Mouse (Mus musculus) heart, adult 18-20 months (tissue): ENCODE results near the gene Fgf8. TPM values are rescaled to one million over a fixed set of nuclear protein-coding genes. Genes with fewer than 3 reads are reported as not detected.

ENCODE experiments used
- DNase-seq, 2 experiments: peaks; one replicate each; pipeline ENCODE4 v3.0.0; 2021 to 2022; ENCODE audit warnings: mixed read lengths in 1 of 2
- total RNA-seq, 2 experiments: library from RNA; stranded (reverse); gene quantifications; 2 replicates each; pipeline ENCODE4 v1.2.3; 2021

The Fgf8 gene
- total RNA-seq, 2 experiments from 2014 or later = not detected

DNA sequence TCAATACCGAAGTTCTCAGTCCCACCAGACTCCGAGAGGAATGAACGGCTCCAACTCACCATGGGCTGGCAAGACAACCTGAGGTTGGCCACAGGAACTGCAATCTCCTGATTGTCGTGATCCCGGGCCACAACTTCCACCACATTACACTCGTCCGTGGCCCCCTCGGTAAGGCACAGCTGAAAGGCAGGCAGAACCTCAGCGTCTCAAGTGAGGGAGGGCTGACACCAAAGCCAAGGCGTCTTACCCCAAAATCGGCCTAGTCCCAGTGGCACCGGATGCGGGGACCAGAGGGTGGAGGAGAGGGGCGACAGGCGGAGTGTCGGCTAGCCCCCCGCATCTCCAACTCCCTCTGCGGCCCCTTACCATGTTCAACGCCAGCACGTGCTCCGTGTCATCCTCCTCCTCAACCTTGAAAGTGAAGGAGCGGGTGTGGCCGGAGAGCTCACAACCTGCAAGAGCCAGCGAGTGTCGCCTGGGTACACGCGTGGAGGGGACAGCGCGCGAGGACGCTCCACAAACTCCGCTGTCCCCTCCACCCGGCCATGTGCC, 6.1 kb upstream of the Fgf8 start:
- peak in 1 of 2 experiments; percentile 30 for DNase-seq

DNA sequence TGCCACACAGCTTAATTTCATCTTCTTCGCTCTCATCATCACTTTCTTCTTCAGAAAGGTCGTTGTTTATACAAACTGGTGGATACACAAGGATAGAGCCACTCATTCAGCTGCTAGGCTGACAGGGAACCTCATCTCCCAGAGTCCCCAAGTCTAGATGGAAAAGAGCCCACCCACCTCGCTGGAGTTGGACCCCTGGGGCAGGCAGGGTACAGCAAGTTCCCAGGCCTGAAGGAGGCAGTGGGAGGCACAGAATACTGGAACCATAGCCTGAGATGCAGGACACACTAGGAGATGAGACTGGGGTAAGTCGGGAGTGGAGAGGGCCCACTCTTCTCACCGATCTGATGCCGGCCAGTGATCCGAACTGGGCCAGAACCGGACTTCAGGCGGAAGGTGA, 5.5 kb upstream of the Fgf8 start:
- DNase-seq = no peak

DNA sequence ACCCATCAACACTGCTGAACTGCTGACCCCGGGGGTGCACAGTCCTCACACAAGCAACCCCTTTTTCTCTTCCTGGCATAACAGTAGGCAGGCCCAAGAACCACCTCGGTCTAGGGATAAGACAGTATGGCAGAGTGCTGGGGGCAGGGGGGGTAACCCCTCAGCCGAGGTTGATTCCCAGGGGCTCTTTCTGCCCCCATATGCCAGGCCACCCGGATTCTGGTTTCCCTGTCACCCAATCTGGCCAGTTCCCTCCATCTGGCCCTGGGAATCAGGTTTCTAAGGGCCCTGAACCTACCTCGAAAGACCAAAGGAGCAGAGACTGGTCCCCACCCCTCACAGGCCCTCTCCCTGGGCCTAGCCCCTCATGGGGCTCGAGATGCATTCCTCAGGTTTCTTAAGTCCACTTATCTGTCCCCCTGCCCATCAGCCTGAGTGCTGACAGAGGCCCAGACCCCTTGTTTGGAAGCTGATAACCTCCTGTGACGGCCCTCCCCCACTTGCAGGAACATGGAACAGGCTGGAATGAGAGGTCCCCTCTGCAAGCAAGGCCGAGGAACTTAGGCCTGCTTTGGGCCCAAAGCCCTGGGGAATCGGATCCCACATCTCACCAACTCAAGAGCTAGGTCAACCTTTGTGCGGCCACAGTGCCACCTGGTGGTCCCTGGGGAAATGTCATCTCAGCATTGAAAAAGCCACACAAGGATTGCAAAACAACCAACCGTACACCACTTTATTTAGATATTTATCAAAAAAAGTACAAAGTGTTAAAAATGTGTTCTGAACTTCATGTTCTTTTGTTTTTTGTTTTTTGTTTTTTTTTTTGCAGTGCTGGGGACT, 4.5 kb upstream of the Fgf8 start:
- peak; percentile 78 to 92 for DNase-seq

DNA sequence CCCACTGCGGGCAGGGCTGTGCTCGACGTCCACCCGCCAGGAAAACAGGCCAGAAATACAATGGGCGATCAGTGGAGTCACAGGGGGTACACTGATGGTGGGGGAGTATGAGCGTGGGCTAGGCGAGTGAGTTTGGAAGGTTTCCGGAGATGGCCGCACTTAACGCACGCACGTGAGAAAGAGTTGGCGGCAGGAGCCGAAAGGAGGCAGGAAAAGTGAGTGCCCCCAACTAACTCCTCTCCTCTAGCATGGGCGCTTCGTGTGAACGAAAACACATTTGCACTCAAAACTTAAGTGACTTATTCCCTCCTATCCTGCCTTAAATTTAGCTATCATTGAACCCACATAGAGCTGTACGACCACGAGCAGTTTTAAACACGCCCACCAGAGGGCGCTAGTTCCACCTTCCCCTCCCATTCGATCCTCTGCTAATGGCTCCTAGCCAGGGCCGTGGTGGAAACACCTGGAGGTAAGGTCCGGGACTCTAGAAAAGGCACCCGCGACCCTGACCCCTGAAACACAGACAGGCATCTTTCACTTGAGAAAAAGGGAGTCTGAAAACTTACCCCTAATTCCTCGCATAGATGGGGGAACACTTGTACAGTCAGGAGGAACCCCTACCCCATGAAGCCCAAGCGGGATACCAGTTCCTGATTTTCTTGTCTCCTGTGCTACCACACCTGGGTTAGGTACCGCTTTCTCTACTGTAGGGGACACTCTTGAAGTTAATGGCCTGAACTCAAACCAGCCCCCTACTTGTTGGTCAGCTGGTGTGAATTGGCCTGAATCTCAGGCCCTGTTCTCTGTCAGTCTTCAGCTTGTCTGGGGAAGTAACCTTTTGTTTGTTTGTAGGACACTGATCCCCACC, 3.7 kb upstream of the Fgf8 start:
- DNase-seq = peak; percentile 81 to 89

DNA sequence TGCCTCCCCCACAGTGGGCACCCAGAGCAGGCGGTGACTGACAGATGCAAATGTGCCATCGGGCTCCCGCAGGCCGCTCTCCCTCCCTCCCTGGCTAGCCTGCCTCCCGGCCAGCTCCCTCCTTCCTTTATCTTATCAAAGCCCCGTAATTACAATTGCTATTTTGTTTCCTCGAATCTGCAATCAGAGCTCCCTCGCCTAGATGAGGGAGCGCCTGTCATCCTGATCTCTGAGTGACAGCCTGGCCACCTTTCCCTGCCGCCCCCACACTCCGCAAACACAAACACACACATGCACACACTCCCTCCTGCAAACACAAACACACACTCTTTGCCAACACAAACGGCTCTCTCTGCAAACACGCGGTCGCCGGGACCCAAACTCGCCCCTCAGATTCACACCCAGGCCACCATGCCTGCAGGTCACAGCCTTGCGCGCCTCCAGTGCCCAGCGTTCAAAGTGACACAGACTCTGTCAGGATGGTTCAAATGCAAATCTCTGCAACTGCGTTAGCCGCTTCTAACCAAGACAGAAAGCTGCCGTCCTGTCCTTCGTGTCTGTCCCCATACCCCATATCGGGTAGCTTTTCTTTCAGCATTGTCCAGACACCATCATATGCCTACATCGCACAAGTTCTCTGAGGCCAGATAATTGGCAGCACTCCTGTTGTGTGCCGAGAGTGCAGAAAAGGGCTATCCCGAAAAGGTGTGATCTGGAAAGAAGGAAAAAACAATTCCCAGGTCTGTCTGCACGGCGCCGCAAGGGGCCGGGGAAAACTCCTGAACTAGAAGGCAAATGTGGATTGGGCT, 2.8 kb upstream of the Fgf8 start:
- DNase-seq = no peak

DNA sequence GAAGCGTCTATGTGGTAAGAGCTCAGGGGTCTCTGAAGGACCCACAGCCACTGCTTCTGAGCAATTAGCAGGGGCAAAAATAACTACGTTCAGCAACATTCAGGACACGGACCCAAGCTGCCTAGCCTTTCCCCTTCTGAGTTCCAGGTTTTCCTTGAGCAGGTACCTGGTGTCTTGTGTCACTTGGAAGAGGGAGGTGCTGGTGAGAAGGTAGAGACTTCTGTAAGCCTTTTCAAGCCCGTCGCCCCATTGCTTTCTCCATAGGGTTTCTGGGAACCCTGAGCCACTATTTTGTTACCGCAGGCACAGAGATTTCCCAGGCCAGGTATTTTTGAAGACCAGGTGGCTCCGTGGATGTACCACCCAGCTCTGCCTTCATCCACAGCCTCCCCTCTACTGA, 904 bp upstream of the Fgf8 start:
- DNase-seq = no peak

DNA sequence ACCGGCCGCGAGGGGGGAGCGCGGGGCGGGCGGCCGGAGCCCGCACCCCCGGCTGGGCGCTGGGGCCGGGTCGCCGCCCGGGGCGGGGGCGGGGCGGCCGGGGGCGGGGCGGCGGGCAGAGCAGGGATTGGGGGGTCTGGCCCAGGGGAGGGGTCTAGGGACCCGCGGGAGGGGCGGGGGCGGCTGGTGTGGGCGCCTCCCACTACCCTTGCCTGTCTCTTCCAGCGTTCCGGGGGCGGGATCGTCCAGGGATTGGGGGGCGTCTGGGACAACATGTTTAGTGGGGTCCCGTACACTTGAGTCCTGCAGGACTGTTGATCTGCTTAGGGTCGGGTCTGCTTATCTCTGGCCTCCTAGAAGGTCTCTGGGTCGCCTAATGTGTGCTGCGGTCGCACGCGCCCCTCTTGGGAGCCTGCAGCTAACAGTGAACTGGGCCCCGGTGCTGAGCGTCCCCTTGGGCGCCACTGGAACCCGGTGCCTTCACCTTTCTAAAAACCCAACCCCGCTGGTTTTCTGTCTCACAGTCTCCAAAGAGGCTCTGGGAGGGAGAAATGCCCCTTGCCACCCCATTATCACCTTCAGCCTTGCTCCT, 365 bp upstream of the Fgf8 start:
- no peak for DNase-seq

DNA sequence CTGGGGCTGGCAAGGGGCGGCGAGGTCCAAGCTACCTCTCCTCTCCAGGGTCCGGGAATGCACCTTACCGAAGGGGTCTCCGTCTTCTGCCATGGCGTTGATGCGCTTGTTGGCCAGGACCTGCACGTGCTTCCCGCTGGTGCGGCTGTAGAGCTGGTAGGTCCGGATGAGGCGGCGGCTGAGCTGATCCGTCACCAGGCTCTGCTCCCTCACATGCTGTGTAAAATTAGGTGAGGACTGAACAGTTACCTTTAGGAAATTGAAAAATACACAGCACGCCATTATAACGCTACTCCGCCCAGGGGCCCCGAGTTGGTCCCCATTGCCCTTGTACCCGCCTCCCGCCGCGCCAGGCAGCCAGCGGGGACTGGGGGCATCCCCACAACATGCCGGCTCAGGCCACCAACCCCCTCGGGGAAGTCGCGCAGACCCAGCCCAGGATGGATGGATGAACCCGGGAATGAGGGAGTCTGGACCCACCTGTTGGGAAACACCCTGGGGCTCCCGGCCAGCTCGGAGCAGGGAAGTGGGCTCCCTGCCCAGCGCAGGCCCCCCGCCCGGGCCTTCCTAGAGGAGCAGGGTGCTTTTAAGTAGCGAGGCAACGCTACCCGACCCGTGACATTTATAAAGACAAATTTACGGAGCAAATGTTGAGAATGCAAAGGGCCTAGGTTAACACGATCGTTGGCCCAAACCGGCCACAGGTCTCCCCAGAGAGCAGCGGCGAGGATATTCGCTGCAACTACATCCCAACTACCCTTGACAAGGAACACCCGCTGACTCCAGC, 1.1 kb downstream of the Fgf8 start:
- no peak for DNase-seq

DNA sequence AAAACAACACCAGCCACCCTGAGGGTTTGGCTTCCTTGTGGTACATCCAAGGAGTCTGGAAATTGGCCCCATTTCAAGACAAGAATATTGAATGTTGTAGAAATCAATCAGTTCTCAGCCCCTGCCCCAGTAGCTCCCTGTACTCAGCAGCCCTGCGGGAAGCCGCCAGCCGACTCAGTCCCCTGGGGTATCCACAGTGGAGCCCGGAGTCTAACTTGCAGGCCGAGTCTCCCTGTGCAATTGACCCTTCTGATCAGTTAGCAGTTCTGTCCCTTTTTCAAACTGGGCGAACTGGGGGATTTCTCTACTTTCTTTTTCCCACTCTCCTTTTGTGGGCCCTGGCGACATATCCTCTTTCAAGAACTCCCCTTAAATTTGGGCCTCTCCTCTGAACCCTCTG, 1.9 kb downstream of the Fgf8 start:
- DNase-seq = no peak

DNA sequence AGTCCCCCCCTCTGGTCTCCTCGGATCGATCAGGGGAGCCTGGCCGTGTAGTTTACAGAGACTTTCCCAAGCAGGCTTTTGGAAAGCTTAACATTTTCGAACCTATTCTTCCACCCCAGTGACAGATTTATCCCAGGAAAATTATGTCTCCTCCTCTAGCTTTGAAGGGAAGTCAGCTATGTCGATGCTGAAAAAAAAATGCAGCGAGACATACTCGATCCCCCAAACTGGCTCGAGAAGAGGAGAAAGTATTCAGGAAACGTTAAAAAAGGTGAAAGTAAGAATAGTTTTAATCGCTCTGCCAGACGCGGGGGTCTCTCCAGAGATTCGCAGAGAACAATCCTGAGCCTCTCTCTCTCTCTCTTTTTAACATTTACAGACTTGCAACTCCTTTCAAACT, 2.5 kb downstream of the Fgf8 start:
- DNase-seq = no peak

DNA sequence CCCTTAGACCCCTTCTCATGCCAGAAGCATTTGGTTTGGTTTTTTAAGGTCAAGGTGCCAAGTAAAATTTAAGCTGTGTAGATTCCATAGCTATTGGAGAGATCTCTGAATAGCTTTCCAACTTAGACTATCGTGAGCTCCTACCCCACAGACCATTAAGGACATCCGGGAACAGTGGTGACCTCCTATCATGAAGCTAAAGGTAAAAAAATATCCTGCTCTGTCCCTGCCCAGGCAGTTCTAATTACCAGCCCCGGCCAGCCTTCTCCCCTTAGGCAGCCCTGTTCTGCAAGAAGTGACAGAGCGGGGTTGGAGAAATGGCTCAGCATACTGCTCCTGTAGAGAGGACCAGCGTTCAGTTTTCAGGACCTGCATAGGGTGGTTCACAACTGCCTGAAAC, 4.2 kb downstream of the Fgf8 start:
- DNase-seq = no peak

DNA sequence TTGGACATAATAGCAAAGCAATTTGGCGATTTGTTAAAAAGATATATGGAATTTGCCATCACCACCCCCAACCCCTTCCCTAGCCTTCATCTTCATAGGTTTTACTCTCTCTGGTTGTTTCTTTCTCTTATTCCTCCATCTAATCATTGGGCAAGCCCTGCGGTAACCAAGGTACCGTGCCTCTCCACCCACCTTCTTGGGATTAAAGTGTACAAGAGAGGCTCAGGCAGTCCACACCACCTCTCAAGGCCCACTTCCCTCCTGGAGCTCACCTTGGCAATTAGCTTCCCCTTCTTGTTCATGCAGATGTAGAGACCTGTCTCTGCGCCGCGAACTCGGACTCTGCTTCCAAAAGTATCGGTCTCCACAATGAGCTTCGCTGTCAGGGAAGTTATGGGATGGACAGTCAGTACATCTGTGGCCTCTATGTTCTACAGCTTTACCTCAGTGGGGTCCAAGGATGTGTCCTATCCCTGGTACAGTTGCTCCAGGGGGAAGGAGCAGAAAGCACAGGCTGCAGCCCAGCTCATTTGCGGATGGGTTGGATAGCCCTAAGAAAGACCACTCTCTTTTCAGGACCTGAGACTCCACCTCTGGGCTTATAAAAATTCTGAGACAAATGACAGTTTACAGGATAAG, 4.8 kb downstream of the Fgf8 start:
- no peak for DNase-seq

DNA sequence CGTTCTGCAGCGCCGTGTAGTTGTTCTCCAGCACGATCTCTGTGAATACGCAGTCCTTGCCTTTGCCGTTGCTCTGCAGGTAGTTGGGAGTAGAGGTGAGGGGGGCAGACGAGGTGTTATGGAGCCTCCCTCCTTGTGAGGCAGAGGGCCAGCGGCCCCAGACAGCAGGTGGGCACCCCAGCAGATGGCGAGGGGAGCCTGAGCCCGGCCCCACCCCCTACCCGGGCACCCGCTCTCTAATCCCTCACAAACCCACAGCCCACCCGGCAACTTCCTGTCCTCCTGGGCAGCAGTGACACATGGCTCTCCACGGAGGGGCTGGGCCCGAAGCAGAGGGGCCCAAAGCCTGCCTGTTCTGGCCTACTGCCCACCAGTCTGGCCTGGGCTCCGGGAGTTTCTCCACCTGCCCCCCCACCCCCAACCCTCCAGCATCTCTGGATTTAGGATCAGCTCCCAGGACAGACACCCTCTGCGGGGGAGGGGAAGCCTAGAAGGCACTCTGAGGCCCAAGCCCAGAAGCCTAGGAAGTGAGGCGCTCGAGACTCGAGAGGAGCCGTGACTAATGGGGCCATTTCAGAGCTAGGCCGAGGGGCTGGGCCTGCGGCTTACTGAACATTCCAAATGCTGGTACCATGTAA, 5.4 kb downstream of the Fgf8 start:
- DNase-seq = no peak

DNA sequence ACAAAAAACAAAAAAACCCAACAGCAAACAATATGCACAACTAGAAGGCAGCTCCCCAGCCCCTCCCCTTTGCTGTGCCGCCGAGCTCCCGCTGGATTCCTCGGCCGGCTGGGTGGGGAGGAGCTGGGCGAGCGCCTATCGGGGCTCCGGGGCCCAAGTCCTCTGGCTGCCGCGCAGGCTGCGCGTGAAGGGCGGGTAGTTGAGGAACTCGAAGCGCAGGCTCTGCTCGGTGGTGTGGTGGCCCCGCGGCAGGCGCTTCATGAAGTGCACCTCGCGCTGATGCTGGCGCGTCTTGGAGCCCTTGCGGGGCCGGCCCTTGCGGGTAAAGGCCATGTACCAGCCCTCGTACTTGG, 5.9 kb downstream of the Fgf8 start:
- peak; percentile 50 to 54 for DNase-seq

DNA sequence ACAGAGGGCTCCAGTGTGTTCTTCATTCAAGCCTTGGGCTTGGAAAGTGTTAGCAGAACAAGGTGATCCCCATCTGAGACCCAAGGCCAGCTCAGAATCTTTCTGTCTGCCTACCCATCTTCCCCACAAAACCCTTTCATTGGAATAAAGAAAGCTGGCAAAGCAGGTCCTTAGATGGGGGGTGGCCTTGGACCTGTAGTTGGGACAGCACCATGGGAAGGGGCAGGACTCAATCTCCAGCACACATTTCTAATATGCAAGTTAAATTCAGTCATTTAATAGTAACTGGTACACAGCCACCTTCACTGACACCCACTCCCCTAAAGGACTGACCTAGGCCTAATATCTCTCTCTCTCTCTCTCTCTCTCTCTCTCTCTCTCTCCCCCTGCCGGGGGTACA, 6.5 kb downstream of the Fgf8 start:
- DNase-seq = no peak

DNA sequence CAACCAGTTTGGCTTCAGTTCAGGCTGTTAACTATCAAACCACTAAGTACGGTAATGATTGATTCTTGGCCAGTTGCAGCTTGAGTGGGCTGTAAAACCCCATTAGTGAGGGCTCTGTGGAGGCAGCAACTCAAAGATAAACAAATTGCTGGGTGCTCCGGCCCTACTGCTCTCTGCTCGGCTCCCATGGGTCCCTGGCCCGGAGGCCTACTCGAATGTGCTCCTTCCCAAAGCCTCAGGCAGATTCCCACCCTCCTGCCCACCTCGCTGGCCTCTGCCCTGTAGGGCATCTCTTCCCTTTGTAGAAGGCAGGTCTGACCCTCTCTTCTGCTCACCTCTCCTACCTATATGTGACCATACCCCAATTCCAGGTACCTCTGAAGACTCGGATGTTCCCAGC, 8.0 kb downstream of the Fgf8 start:
- no peak for DNase-seq

DNA sequence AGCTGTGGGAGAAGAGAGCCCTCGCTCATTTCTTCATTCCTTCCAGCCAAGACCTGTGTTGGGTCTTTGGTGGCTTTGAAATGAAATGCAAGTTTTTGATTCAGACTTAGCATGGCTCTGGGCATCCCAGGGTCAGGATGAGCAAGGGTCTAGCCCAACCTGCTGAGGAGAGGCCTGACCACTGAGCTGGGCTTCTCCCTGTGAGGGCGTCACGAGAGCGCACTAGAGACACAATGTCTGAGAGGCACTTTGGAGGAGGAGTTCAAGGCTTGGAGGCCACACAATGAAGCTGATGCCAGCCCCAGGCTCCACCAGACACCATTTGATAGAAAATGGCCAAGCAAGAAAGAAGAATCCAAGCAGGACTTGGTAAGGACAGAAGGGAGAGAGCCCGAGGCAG, 8.5 kb downstream of the Fgf8 start:
- no peak for DNase-seq

DNA sequence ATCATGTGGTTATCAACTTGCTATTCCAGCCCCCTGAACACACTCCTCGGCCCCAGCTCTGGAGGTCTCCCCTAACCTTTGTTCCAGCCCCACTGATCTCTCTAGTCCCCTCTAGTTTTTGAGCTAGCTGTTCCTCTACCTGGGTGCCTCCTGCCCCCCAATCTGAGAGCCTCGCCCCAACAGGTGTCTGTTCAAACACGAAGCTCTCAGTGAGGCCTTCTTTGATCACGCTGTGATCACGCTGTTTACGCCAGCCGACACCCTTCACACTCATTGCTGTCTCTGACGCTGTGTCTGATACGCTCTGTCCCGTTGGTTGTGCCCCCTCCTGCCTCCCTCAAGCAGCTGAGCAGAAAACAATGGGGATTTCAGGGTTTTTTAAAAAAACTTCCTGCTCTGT, 9.2 kb downstream of the Fgf8 start:
- DNase-seq = no peak

DNA sequence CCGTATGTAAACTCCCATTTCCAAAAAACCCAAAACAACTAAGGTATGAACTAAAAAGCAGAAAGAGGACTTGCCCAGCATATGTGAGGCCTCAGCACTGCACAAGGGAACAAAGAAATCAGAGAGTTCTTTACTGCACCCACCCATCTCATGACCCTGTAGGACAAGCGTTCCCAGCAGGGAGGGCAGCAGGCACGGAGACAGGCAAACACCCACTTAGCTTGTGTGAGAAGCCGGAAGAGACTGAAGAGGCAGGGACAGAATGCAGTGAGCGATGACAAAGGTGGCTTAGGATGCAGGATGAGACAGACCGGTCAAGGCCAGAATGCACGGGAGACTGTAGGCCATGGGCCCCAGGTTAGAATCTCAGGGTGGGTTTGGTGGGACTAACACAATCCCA, 11.1 kb downstream of the Fgf8 start:
- DNase-seq = no peak

DNA sequence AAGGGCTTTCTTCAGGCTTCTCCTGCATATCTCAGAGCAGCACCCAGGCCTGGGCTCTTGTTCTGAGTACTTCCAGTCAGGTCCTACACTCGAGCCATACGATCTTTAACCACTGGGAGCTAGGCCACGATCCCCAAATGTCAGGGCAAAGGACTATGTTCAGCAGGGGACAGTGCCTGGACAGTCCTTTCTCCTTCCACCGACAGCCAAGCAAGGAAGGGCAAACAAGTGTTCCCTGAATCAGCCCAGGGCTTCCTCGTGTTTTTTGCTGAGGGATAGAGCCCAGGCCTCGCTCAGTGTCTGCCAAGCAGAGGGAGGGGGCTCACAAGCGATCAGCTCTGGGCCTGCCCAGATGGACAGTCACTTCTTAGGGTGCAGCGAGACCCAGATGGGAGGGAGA, 12.7 kb downstream of the Fgf8 start:
- DNase-seq = no peak
